Mouse (Mus musculus) thymus, postnatal 25 days (tissue): ENCODE results near the gene Abi3bp.

Experiments
- DNase-seq: peaks from one replicate; pipeline ENCODE4 v3.0.0; 2022

Abi3bp gene

GRCm38 (mm10) chr16:56518024-56518423 is 40.3 kb downstream of the Abi3bp start:
- no peak for DNase-seq

- DNase-seq: peak; percentile 2
Measured at GRCm38 (mm10) chr16:56524359-56524758, 46.7 kb downstream of the Abi3bp start.

- no peak for DNase-seq
Measured at GRCm38 (mm10) chr16:56526482-56526881, 48.8 kb downstream of the Abi3bp start.

GRCm38 (mm10) chr16:56528079-56528688 is 50.5 kb downstream of the Abi3bp start:
- no peak for DNase-seq

GRCm38 (mm10) chr16:56579536-56579935 is 101.9 kb downstream of the Abi3bp start:
- DNase-seq: no peak

GRCm38 (mm10) chr16:56593581-56593980 is 115.9 kb downstream of the Abi3bp start:
- no peak for DNase-seq

- no peak for DNase-seq
Measured at GRCm38 (mm10) chr16:56594866-56595265, 117.2 kb downstream of the Abi3bp start.

GRCm38 (mm10) chr16:56598427-56598826 is 120.7 kb downstream of the Abi3bp start:
- no peak for DNase-seq

- no peak for DNase-seq
Measured at GRCm38 (mm10) chr16:56602394-56602793, 124.7 kb downstream of the Abi3bp start.

- no peak for DNase-seq
Measured at GRCm38 (mm10) chr16:56610572-56610971, 132.9 kb downstream of the Abi3bp start.

GRCm38 (mm10) chr16:56611096-56611867 is 133.6 kb downstream of the Abi3bp start:
- DNase-seq: no peak

GRCm38 (mm10) chr16:56638544-56638943 is 160.9 kb downstream of the Abi3bp start:
- DNase-seq: no peak

- no peak for DNase-seq
Measured at GRCm38 (mm10) chr16:56645251-56645650, 167.6 kb downstream of the Abi3bp start.

- no peak for DNase-seq
Measured at GRCm38 (mm10) chr16:56646382-56647172, 168.9 kb downstream of the Abi3bp start.

GRCm38 (mm10) chr16:56655193-56655910 is 177.7 kb downstream of the Abi3bp start:
- no peak for DNase-seq

- DNase-seq: no peak
Measured at GRCm38 (mm10) chr16:56658866-56659265, 181.2 kb downstream of the Abi3bp start.

- no peak for DNase-seq
Measured at GRCm38 (mm10) chr16:56669520-56669919, 191.8 kb downstream of the Abi3bp start.

- no peak for DNase-seq
Measured at GRCm38 (mm10) chr16:56670941-56671340, 193.3 kb downstream of the Abi3bp start.

GRCm38 (mm10) chr16:56673420-56673819 is 195.7 kb downstream of the Abi3bp start:
- DNase-seq: no peak

GRCm38 (mm10) chr16:56677146-56677545 is 199.5 kb downstream of the Abi3bp start:
- DNase-seq: no peak

- DNase-seq: no peak
Measured at GRCm38 (mm10) chr16:56681010-56681645, 203.4 kb downstream of the Abi3bp start.

- no peak for DNase-seq
Measured at GRCm38 (mm10) chr16:56686747-56687146, 209.1 kb downstream of the Abi3bp start.
